Mouse (Mus musculus) testis, adult 2 months (tissue): ENCODE results near the gene Grin2b.

Source experiments
- CTCF ChIP-seq: fragments of 200-500 bp; IDR thresholded peaks from 2 replicates; pipeline ENCODE4 v1.5.1; 2012; ENCODE audit warnings: low read depth, mild to moderate bottlenecking, inconsistent platforms, low read length, moderate library complexity; ENCODE audit not compliant: control insufficient read depth, insufficient read depth, insufficient replicate concordance
- POLR2A ChIP-seq: fragments of 200-500 bp; IDR thresholded peaks from 2 replicates; pipeline ENCODE4 v1.6.1; 2012; ENCODE audit warnings: low read depth, mild to moderate bottlenecking, inconsistent platforms, low read length, moderate library complexity; ENCODE audit not compliant: control insufficient read depth

DNA sequence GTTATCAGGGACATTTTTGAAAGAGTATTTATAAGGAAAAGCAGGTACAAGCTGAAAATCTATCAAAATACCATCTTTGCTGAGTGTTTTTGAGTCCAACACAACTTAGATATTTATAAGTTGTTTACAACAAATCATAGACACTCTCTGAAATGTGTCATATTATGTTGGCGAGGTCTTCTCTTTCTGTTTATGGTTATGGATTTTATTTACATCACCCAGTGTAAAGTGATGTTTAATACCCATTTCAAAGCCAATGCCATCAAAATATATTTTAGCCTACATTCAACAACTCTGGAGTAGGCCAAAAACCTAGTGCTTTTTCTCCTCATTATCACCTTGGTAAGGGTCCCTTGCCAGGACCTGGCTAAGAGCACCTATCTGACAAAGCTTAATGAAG lies 154.3 kb downstream of the Grin2b start:
- TF ChIP-seq POLR2A (no peak), CTCF (no peak)
